ENCODE assay signal across 26 mouse cellular contexts in genomic region chr4:110250055-110250454, GRCm38 (mm10).
A peak's percentile ranks its signal among the peaks of the same experiment; 100 is the strongest.
DNase-seq lines count a peak whose midpoint lies in the region; ATAC-seq and TF ChIP-seq lines count a peak whose summit lies in the region.
"Had no signal": no experiment of that assay in that cellular context is flagged by ENCODE, and none has a peak within 500 bp of the region (broad histone marks: within the 10 kb centered on the region; RNA-seq: fewer than 3 reads in every experiment).

No protein-coding gene starts in this region.

- peak; percentile 50; the same call in 1 of the 2 replicates for ATAC-seq in forebrain, embryonic 13.5 days
- ATAC-seq in forebrain, embryonic 11.5 days (replicated peaks; ENCODE audit: low FRiP score) = no peak
- ATAC-seq in forebrain, embryonic 15.5 days (replicated peaks) = 0 out of 2 replicates have a peak, but pooled peaks have one; percentile 39
- ATAC-seq in forebrain, embryonic 12.5 days (ENCODE audit: low FRiP score) = no peak
- ATAC-seq in forebrain, postnatal 0 days = peak; percentile 65
- no peak for ATAC-seq in hindbrain, embryonic 14.5 days (ENCODE audit: low FRiP score)
- ATAC-seq: activated CD4-positive, CD25-positive, alpha-beta regulatory T cell, adult 4 months; CD4-positive, CD25-positive, alpha-beta regulatory T cell, adult 4 months; Patski had no signal

- H3K36me3 ChIP-seq in forebrain, embryonic 13.5 days (ENCODE audit: poor library complexity, severe bottlenecking) = peaks cover 55% of the 10 kb centered on the region
- H3K36me3 ChIP-seq in forebrain, embryonic 11.5 days (ENCODE audit: control insufficient read depth, insufficient read depth, low read length) = no peaks in the 10 kb centered on the region; the same call in 1 of the 2 replicates
- peaks cover 46% of the 10 kb centered on the region for H3K36me3 ChIP-seq in forebrain, embryonic 15.5 days
- H3K36me3 ChIP-seq in forebrain, embryonic 12.5 days (replicated peaks) = peaks cover 55% of the 10 kb centered on the region
- H3K36me3 ChIP-seq in forebrain, postnatal 0 days (ENCODE audit: insufficient read depth) = peaks cover 7% of the 10 kb centered on the region; the same call in 1 of the 2 replicates
- peaks cover 73% of the 10 kb centered on the region for H3K36me3 ChIP-seq in hindbrain, embryonic 14.5 days (replicated peaks; ENCODE audit: control insufficient read depth, insufficient read depth)
- H3K36me3 ChIP-seq: embryonic facial prominence, embryonic 13.5 days; embryonic facial prominence, embryonic 15.5 days; G1E had no signal

- no peak overlapping the region for H3K4me2 ChIP-seq in forebrain, embryonic 13.5 days
- H3K4me2 ChIP-seq in forebrain, embryonic 11.5 days (ENCODE audit: low read depth, low read length, severe bottlenecking) = no peak overlapping the region
- H3K4me2 ChIP-seq in forebrain, embryonic 15.5 days (replicated peaks) = no peak overlapping the region
- no peak overlapping the region for H3K4me2 ChIP-seq in forebrain, embryonic 12.5 days
- no peak overlapping the region for H3K4me2 ChIP-seq in forebrain, postnatal 0 days (ENCODE audit: low read depth)
- no peak overlapping the region for H3K4me2 ChIP-seq in hindbrain, embryonic 14.5 days (replicated peaks)
- H3K4me2 ChIP-seq: embryonic facial prominence, embryonic 13.5 days; embryonic facial prominence, embryonic 15.5 days had no signal

- no peak overlapping the region for H3K9ac ChIP-seq in forebrain, embryonic 13.5 days
- H3K9ac ChIP-seq in forebrain, embryonic 11.5 days (ENCODE audit: low read length) = no peak overlapping the region
- no peak overlapping the region for H3K9ac ChIP-seq in forebrain, embryonic 15.5 days (replicated peaks)
- no peak overlapping the region for H3K9ac ChIP-seq in forebrain, embryonic 12.5 days
- H3K9ac ChIP-seq in forebrain, postnatal 0 days = no peak overlapping the region
- H3K9ac ChIP-seq in hindbrain, embryonic 14.5 days = no peak overlapping the region
- H3K9ac ChIP-seq: embryonic facial prominence, embryonic 13.5 days; embryonic facial prominence, embryonic 15.5 days had no signal

- no peaks in the 10 kb centered on the region for H3K9me3 ChIP-seq in forebrain, embryonic 13.5 days (replicated peaks)
- no peaks in the 10 kb centered on the region for H3K9me3 ChIP-seq in forebrain, embryonic 11.5 days (ENCODE audit: control insufficient read depth, low read length)
- H3K9me3 ChIP-seq in forebrain, embryonic 15.5 days = no peaks in the 10 kb centered on the region
- no peaks in the 10 kb centered on the region for H3K9me3 ChIP-seq in forebrain, embryonic 12.5 days
- no peaks in the 10 kb centered on the region for H3K9me3 ChIP-seq in forebrain, postnatal 0 days (ENCODE audit: low read length)
- no peaks in the 10 kb centered on the region for H3K9me3 ChIP-seq in hindbrain, embryonic 14.5 days (ENCODE audit: control insufficient read depth, low read length)
- H3K9me3 ChIP-seq: embryonic facial prominence, embryonic 13.5 days; embryonic facial prominence, embryonic 15.5 days had no signal

- H3K4me1 ChIP-seq in forebrain, embryonic 13.5 days = 0 out of 2 replicates have a peak, but pooled peaks cover 7% of the 10 kb centered on the region
- H3K4me1 ChIP-seq in forebrain, embryonic 11.5 days (replicated peaks; ENCODE audit: control insufficient read depth, insufficient read depth, low read length) = no peaks in the 10 kb centered on the region
- peaks cover 13% of the 10 kb centered on the region; the same call in 1 of the 2 replicates for H3K4me1 ChIP-seq in forebrain, embryonic 15.5 days
- H3K4me1 ChIP-seq in forebrain, embryonic 12.5 days = peaks cover 1% of the 10 kb centered on the region; the same call in 1 of the 2 replicates
- no peaks in the 10 kb centered on the region for H3K4me1 ChIP-seq in forebrain, postnatal 0 days (ENCODE audit: insufficient read depth)
- no peaks in the 10 kb centered on the region for H3K4me1 ChIP-seq in hindbrain, embryonic 14.5 days (replicated peaks; ENCODE audit: control insufficient read depth, insufficient read depth, low read length)
- H3K4me1 ChIP-seq: embryonic facial prominence, embryonic 13.5 days; embryonic facial prominence, embryonic 15.5 days had no signal

- no peaks in the 10 kb centered on the region for H3K27me3 ChIP-seq in forebrain, embryonic 13.5 days
- no peaks in the 10 kb centered on the region for H3K27me3 ChIP-seq in forebrain, embryonic 11.5 days (ENCODE audit: control insufficient read depth, insufficient read depth, low read length)
- H3K27me3 ChIP-seq in forebrain, embryonic 15.5 days = no peaks in the 10 kb centered on the region
- H3K27me3 ChIP-seq in forebrain, embryonic 12.5 days = no peaks in the 10 kb centered on the region
- H3K27me3 ChIP-seq in forebrain, postnatal 0 days (ENCODE audit: insufficient read depth, low read length) = no peaks in the 10 kb centered on the region
- H3K27me3 ChIP-seq in hindbrain, embryonic 14.5 days (ENCODE audit: control insufficient read depth, insufficient read depth, low read length) = no peaks in the 10 kb centered on the region
- H3K27me3 ChIP-seq: CH12.LX; embryonic facial prominence, embryonic 13.5 days; embryonic facial prominence, embryonic 15.5 days; Patski had no signal

- H3K4me3 ChIP-seq in forebrain, embryonic 13.5 days = no peak overlapping the region
- no peak overlapping the region for H3K4me3 ChIP-seq in forebrain, embryonic 11.5 days (ENCODE audit: low read depth, low read length)
- no peak overlapping the region for H3K4me3 ChIP-seq in forebrain, embryonic 15.5 days
- no peak overlapping the region for H3K4me3 ChIP-seq in forebrain, embryonic 12.5 days (replicated peaks)
- no peak overlapping the region for H3K4me3 ChIP-seq in forebrain, postnatal 0 days (ENCODE audit: low read depth, low read length)
- no peak overlapping the region for H3K4me3 ChIP-seq in hindbrain, embryonic 14.5 days (replicated peaks; ENCODE audit: low read length)
- H3K4me3 ChIP-seq: embryonic facial prominence, embryonic 13.5 days; embryonic facial prominence, embryonic 15.5 days; erythroblast, embryonic 14.5 days had no signal

- no peak for TF ChIP-seq CTCF in brain, embryonic 14.5 days (IDR thresholded peaks at IDR 0.05; ENCODE audit: borderline replicate concordance, extremely low read depth, insufficient read depth, insufficient read length)
- TF ChIP-seq CTCF in forebrain, postnatal 0 days (IDR thresholded peaks at IDR 0.05; ENCODE audit: low read depth) = no peak

- no peak for DNase-seq in forebrain, embryonic 11.5 days (ENCODE audit: low spot score)
- peak; percentile 49 for DNase-seq in brain, embryonic 14.5 days (ENCODE audit: low read depth)
- no peak for DNase-seq in forebrain, postnatal 0 days
- no peak for DNase-seq in hindbrain, embryonic 14.5 days (ENCODE audit: low spot score)
- DNase-seq: adrenal gland, adult 8-10 months; adrenal gland, postnatal 14 days; adrenal gland, postnatal 36 days; B cell, adult 2 months; cerebellum, adult 11 months; cerebellum, adult 18-20 months; cerebellum, adult 8-10 months; cerebellum, adult 9-11 months; cerebellum, postnatal 14 days; cerebellum, postnatal 36 days; embryo, embryonic 11 days had no signal

- no peak for TF ChIP-seq POLR2A in brain, embryonic 14.5 days (IDR thresholded peaks at IDR 0.05; ENCODE audit: borderline replicate concordance, extremely low read depth, insufficient read depth, insufficient read length, poor library complexity, severe bottlenecking)

- WGBS in forebrain, embryonic 13.5 days = 71% methylated on average over 3 of the region's 3 CpGs
- 75% methylated on average over 3 of the region's 3 CpGs for WGBS in forebrain, embryonic 11.5 days
- 52% methylated on average over 3 of the region's 3 CpGs for whole genome bisulfite sequencing in forebrain, embryonic 15.5 days
- WGBS in forebrain, embryonic 12.5 days = 76% methylated on average over 3 of the region's 3 CpGs
- 45% methylated on average over 3 of the region's 3 CpGs for WGBS in forebrain, postnatal 0 days
- WGBS in hindbrain, embryonic 14.5 days = 66% methylated on average over 3 of the region's 3 CpGs

- no peak overlapping the region for H3K27ac ChIP-seq in forebrain, embryonic 13.5 days
- no peak overlapping the region for H3K27ac ChIP-seq in forebrain, embryonic 11.5 days (ENCODE audit: low read depth, low read length)
- no peak overlapping the region for H3K27ac ChIP-seq in forebrain, embryonic 15.5 days (replicated peaks)
- no peak overlapping the region for H3K27ac ChIP-seq in forebrain, embryonic 12.5 days
- no peak overlapping the region for H3K27ac ChIP-seq in forebrain, postnatal 0 days (ENCODE audit: low read depth, low read length)
- H3K27ac ChIP-seq in hindbrain, embryonic 14.5 days = no peak overlapping the region
- H3K27ac ChIP-seq: embryonic facial prominence, embryonic 13.5 days; embryonic facial prominence, embryonic 15.5 days had no signal

Comparison
In these comparisons a context has a peak if more than half of its experiments do, and no peak if none do; other contexts are left out.
1. ATAC-seq: peak in forebrain, embryonic 13.5 days (single experiment), forebrain, embryonic 15.5 days (single experiment) and forebrain, postnatal 0 days (single experiment); none in forebrain, embryonic 11.5 days (single experiment), forebrain, embryonic 12.5 days (single experiment) and hindbrain, embryonic 14.5 days (single experiment).